Mouse (Mus musculus) heart, adult 11 months (tissue): ENCODE measurements around the gene Dcst2.

Source experiments
- DNase-seq: peaks from one replicate; pipeline ENCODE4 v3.0.0; 2022

Gene Dcst2

GRCm38 (mm10) chr3:89388901-89389740 is 27.3 kb downstream of the Dcst2 start:
- peak; percentile 94 for DNase-seq

- DNase-seq: peak; percentile 98
Observed at GRCm38 (mm10) chr3:89390111-89390515, 28.3 kb downstream of the Dcst2 start.

- peak; percentile 97 for DNase-seq
Observed at GRCm38 (mm10) chr3:89390699-89391662, 29.2 kb downstream of the Dcst2 start.

- DNase-seq: peak; percentile 98
Observed at GRCm38 (mm10) chr3:89391663-89392511, 30.1 kb downstream of the Dcst2 start.

GRCm38 (mm10) chr3:89392871-89393311 is 31.1 kb downstream of the Dcst2 start:
- DNase-seq: peak; percentile 96

- peak; percentile 100 for DNase-seq
Observed at GRCm38 (mm10) chr3:89393605-89394004, 31.8 kb downstream of the Dcst2 start.

GRCm38 (mm10) chr3:89394006-89394893 is 32.5 kb downstream of the Dcst2 start, which contains the start of gene Zbtb7b:
Zbtb7b (minus strand) TSS chr3:89394776.
- peak; percentile 99 for DNase-seq

GRCm38 (mm10) chr3:89394894-89395256 is 33.1 kb downstream of the Dcst2 start:
- DNase-seq: no peak

- peak; percentile 94 for DNase-seq
Observed at GRCm38 (mm10) chr3:89395419-89395805, 33.6 kb downstream of the Dcst2 start.

GRCm38 (mm10) chr3:89395806-89396653 is 34.3 kb downstream of the Dcst2 start:
- DNase-seq: peak; percentile 98

- DNase-seq: no peak
Observed at GRCm38 (mm10) chr3:89396654-89397005, 34.9 kb downstream of the Dcst2 start.

- DNase-seq: no peak
Observed at GRCm38 (mm10) chr3:89401329-89401728, 39.6 kb downstream of the Dcst2 start.

- no peak for DNase-seq
Observed at GRCm38 (mm10) chr3:89402693-89403092, 40.9 kb downstream of the Dcst2 start, which contains the start of gene Lenep. Lenep (minus strand) TSS chr3:89402793.

GRCm38 (mm10) chr3:89406887-89407286 is 45.1 kb downstream of the Dcst2 start:
- DNase-seq: no peak

GRCm38 (mm10) chr3:89408448-89408847 is 46.7 kb downstream of the Dcst2 start:
- DNase-seq: peak; percentile 89

- DNase-seq: no peak
Observed at GRCm38 (mm10) chr3:89409701-89410100, 47.9 kb downstream of the Dcst2 start.

GRCm38 (mm10) chr3:89410864-89411263 is 49.1 kb downstream of the Dcst2 start:
- DNase-seq: no peak

GRCm38 (mm10) chr3:89411490-89412393 is 50.0 kb downstream of the Dcst2 start, which contains the start of gene Flad1:
Flad1 (minus strand) TSS chr3:89411870.
- peak; percentile 100 for DNase-seq

GRCm38 (mm10) chr3:89416158-89416557 is 54.4 kb downstream of the Dcst2 start:
- peak; percentile 91 for DNase-seq
